Mouse (Mus musculus) urinary bladder, postnatal 25 days (tissue): ENCODE measurements around the gene Ppp1ca.

Source experiments
- DNase-seq: peaks from one replicate; pipeline ENCODE4 v3.0.0; 2022; ENCODE audit warnings: low spot score

Ppp1ca gene

GRCm38 (mm10) chr19:4214771-4215450 is 23.0 kb downstream of the Ppp1ca start:
- no peak for DNase-seq

DNA sequence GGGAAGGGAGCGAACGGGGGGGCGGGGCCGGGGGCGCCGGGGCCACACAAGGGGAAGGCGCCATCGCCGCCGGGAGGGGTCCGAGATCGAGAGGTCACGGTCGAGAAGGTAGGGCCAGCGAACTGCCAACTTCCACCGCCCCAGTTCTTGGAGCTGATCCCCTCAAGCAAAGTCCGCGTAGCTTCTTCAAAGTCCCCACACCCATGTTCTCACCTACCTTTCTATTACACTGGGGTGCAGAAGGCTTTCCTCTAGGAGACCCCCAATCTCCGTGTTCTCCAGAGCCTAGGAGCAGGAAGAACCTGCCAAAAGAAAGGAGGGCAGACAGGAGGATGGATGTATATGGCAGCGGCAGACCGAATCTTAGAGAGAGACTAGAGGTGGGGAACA is 23.6 kb downstream of the Ppp1ca start:
- DNase-seq = no peak

- no peak for DNase-seq
Measured at GRCm38 (mm10) chr19:4216041-4216685, 24.3 kb downstream of the Ppp1ca start.

DNA sequence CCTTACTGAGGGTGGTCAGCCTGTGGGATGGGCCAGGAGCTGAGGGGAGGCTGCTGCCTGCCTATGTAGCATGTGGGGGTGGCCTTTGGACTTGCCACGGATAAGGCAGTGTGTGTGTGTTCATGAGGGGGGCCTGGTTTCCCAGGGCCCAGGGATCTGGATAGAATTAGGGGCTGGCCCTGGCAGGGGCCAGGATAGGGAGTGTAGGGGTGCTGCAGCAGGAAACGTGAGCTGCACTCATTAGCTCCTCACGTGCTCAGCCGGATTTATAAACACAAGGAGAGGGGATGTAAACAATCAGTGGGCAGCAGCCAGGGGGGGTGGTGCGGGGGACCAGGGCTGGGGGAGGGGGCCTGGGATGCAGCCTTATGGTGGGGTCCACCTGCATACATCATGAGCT is 25.3 kb downstream of the Ppp1ca start:
- DNase-seq = no peak

DNA sequence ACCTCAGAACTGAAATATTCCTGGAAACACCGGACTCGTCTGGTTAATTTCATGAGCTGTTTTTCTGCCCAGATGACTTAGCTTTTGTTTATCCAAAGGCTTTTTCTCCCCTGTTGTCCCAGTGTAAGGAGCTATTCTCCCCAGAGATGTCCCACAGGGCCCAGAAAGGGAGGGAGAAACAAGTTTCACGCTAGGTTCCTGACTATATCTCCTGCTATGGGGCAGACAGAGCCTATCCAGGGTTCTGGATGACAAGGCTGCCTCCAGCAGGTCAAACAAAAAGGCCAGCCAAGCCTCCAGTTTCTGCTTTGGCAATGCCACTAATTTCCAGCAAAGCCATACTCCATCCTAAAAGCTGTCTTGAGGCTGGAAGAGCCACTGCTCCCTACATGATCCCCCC is 26.0 kb downstream of the Ppp1ca start:
- no peak for DNase-seq

DNA sequence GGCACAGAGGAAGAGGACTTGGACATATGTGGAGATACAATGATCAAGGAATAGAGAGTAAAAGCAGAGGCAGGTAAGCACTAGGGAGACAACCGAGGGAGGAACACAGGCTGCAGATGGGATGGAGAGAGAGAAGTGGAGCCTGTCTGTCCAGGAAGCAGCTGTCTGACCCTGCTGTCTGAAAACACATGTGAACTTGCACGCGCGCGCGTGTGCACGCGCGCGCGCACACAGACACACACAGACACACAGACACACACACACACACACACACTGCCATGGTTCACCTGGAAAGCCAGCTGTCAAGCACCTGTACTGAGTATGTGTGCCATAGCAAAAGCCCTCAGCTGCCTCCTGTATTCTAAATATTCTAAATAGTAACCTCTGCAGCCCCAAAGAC is 26.4 kb downstream of the Ppp1ca start:
- DNase-seq = no peak

DNA sequence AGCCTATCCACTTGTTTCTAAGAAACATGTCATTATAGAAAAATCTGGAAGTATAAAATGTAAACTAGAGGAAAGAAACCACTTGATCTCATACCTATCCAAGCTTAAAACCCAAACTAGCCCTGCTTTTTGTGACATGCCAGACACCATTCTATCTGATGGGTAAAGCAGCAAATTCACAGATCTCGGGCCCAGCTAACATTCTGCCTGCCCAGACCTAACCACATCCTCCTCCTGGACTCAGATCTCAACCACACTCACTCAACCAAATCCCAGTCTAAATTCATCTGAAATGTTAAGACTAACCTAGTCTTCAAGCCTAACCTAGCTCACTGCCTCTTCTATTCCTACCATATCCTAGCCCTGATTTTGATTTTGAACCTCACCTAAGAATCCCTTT is 26.9 kb downstream of the Ppp1ca start:
- no peak for DNase-seq

GRCm38 (mm10) chr19:4219943-4220342 is 28.1 kb downstream of the Ppp1ca start:
- no peak for DNase-seq

- no peak for DNase-seq
Measured at GRCm38 (mm10) chr19:4220416-4220815, 28.6 kb downstream of the Ppp1ca start.

- no peak for DNase-seq
Measured at GRCm38 (mm10) chr19:4220957-4221743, 29.3 kb downstream of the Ppp1ca start.

GRCm38 (mm10) chr19:4222165-4222564 is 30.3 kb downstream of the Ppp1ca start:
- DNase-seq = no peak

GRCm38 (mm10) chr19:4226779-4227178 is 34.9 kb downstream of the Ppp1ca start:
- no peak for DNase-seq

DNA sequence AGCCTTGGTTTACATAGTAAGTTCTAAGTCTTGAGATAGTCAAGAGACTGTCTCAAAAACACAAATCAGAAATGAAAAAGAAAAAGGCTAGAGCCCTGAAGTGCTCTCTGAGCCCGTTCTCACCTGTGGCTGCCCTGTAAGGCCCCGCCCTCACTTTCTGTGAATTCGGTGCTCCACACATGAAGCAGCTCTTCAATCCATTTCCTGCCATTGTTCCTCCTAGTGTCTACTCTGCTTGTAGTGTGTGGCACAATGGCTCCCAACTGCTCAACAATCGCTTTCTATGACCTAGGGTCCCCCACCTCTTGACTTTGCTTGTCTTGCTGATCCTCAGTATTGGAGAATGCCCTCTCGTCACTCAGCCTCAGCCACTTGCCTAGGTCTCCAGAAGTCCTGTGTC is 35.6 kb downstream of the Ppp1ca start:
- no peak for DNase-seq

DNA sequence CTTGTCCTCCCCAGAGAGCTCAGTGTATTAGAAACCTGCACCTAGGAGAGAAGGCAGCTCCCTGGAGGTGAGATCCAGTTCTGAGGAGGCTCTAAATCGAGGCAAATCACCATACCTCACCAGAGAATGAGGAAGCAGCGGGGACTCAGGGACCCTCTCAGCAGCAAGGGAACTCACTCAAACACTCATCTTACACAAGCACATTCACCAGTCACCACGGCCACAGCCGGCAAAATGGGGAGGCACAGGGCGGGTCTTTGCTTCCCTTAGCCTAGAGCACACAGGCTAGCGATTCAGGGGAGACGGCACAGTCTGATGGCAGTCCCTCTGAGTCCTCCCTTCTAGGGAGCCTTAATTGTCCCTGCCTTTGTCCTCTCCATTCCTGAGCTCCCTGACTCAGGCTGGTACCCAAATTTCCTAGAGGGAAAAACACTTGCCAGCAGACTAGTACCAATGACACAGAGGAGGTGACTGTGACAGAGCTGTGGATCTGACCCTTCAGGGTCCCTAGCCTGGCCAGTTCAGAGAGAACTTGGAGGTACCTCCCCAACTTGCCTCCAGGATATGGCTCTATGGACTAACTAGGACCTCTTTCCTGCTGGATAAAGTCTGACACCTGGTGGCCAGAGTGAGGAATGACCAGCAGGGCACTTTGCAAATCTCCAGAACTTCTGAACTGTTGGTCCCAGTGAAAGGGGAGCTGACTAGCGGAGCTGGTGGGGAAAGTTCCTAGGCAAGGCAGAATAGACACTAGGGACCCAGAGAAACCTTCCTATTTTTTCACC is 36.2 kb downstream of the Ppp1ca start:
- peak; percentile 68 for DNase-seq

- no peak for DNase-seq
Measured at GRCm38 (mm10) chr19:4228891-4229290, 37.0 kb downstream of the Ppp1ca start.

DNA sequence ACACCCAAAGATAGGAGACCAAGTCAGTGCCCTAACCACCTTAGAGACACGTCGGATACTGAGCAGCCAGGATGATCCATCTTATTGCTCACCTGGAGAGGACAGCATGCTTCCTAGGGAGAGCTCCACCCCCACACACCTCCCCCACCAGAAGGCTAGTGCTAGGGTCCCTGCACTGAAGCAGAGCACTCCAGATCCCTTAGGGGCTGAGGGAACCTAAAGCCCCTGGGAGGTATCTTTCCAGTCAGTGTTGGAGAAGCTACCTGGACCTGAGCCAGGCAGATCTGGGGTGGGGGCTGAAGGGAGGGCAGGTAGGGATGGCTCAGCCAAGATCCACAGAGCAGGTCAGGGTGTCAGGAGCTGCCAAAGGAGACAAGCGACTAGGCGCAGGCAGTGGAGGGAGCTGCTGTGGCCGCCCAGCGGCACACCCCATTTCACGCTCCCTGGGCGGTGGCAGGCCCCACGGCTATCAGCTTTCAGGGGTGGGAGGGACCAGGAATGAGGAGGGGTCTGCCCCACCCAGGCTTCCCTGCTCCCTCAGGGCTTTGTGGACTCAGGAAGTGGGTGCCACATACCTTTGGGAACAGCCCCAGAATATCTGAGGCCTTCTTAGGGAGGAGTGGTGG is 37.7 kb downstream of the Ppp1ca start:
- no peak for DNase-seq

DNA sequence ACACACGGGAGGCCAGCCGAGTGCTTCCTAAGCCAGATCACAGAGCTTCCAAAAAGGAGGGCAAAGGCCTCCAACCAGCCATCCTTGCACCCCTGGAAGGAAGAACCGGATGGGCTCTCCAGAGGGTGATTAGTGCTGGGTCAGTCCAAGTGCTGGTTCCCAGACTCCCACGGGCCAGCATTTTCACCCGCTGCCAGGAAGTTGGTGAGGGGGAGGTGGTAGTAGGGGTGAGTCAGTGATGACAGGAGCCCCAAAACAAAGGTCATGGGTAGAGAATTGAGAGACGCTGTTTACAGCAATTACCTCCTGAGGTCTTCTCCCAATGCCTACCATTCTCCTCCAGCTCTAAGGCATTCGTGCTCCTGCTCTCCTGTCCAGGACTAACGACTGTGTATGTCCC is 38.5 kb downstream of the Ppp1ca start:
- DNase-seq = no peak

GRCm38 (mm10) chr19:4231253-4232185 is 39.7 kb downstream of the Ppp1ca start, which contains the start of gene Pold4:
TSS of gene Pold4 (plus strand) at chr19:4231899.
- peak; percentile 92 for DNase-seq

DNA sequence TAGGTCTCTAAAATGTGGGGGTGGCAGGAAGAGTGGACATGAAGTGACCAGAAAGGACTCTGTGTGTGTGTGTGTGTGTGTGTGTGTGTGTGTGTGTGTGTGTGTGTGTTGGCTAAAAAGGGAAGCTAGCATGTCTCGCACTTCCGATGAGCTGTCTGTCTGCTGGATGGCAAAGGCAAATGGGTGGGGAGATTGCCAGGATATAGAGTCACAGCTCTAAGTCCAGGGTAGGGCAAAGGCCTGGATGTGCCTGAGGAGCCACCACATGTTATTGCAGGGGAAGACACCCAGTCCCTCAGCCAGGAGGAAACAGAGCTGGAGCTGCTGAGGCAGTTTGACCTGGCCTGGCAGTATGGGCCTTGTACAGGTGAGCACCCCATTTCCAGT is 40.3 kb downstream of the Ppp1ca start:
- DNase-seq = no peak

- no peak for DNase-seq
Measured at GRCm38 (mm10) chr19:4232651-4233050, 40.8 kb downstream of the Ppp1ca start.

DNA sequence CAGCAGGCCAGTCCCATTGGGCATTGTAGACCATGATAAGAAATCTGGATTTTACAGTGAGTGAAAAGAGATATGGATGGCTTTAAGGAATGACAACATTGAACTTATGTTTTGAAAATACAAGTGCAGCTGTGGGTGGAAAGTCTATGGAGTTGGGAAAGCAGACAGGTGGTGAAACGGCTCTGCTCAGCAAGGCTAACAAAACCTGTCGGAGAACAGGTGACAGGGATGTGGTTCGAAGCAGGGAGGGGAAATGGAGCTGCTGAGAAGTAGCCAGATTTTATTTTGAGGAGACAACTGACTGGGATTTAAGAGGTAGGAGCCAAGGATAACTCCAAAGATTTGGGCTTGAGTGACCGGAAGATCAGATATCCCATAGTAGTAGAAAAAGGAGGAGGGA is 42.7 kb downstream of the Ppp1ca start:
- no peak for DNase-seq
